Mouse (Mus musculus) MEL (cell line): ENCODE data around the gene Gnas. TPM values are rescaled to one million over a fixed set of nuclear protein-coding genes. Genes with fewer than 3 reads are reported as not detected.

Experiments used
- DNase-seq: peaks from one replicate; pipeline ENCODE4 v3.0.0; 2011; ENCODE audit warnings: low read depth, low spot score
- H3K27ac ChIP-seq: 2 replicates; pipeline ENCODE4 v1.5.1; 2012; ENCODE audit warnings: low read depth, mild to moderate bottlenecking, control low read depth, low read length, moderate library complexity; ENCODE audit not compliant: control insufficient read depth
- H3K27me3 ChIP-seq, 2 experiments: fragments of 150-350 bp in 1 of 2; sonication (generic) in 1 of 2; 2 replicates each; pipeline ENCODE4 v1.6.1; 2012; ENCODE audit warnings: low read length in 2 of 2, mild to moderate bottlenecking in 2 of 2, improper control_type of control experiment in 1 of 2, moderate library complexity in 1 of 2; ENCODE audit not compliant: insufficient read depth in 2 of 2, control insufficient read depth in 1 of 2
- H3K36me3 ChIP-seq, 2 experiments: 2 replicates each; pipeline ENCODE4 v1.6.1; 2012 to 2014; ENCODE audit warnings: low read length in 2 of 2, improper control_type of control experiment in 1 of 2, inconsistent platforms in 1 of 2, mild to moderate bottlenecking in 1 of 2; ENCODE audit not compliant: insufficient read depth in 2 of 2, control insufficient read depth in 1 of 2
- H3K4me1 ChIP-seq, 2 experiments: fragments of 150-350 bp in 1 of 2; sonication (generic) in 1 of 2; 2 replicates each; pipeline ENCODE4 v1.6.1; 2012; ENCODE audit warnings: low read length in 2 of 2, improper control_type of control experiment in 1 of 2, mild to moderate bottlenecking in 1 of 2; ENCODE audit not compliant: insufficient read depth in 2 of 2, control insufficient read depth in 1 of 2
- H3K4me3 ChIP-seq, 2 experiments: fragments of 150-350 bp in 1 of 2; sonication (generic) in 1 of 2; 2 replicates each; pipeline ENCODE4 v1.5.1; 2012; ENCODE audit warnings: low read depth in 2 of 2, low read length in 2 of 2, mild to moderate bottlenecking in 2 of 2, moderate library complexity in 2 of 2, control low read depth in 1 of 2, improper control_type of control experiment in 1 of 2; ENCODE audit not compliant: control insufficient read depth in 1 of 2, insufficient read depth in 1 of 2
- H3K79me2 ChIP-seq: 2 replicates; pipeline ENCODE4 v1.6.1; 2012; ENCODE audit warnings: mild to moderate bottlenecking, low read length, moderate library complexity; ENCODE audit not compliant: control insufficient read depth, poor library complexity, insufficient read depth
- H3K9ac ChIP-seq: 2 replicates; pipeline ENCODE4 v1.6.1; 2012; ENCODE audit warnings: low read depth, mild to moderate bottlenecking, control low read depth, low read length, moderate library complexity; ENCODE audit not compliant: control insufficient read depth, poor library complexity, severe bottlenecking
- H3K9me3 ChIP-seq: fragments of 150-350 bp; sonication (generic); replicated peaks from 2 replicates; pipeline ENCODE4 v1.6.1; 2012; ENCODE audit warnings: mild to moderate bottlenecking, low read length, improper control_type of control experiment, moderate library complexity; ENCODE audit not compliant: insufficient read depth
- BHLHE40 ChIP-seq: IDR thresholded peaks from 2 replicates; pipeline ENCODE4 v1.6.1; 2012; ENCODE audit warnings: low read depth, mild to moderate bottlenecking, inconsistent platforms, low read length, improper control_type of control experiment, borderline replicate concordance
- CHD2 ChIP-seq: IDR thresholded peaks from 2 replicates; pipeline ENCODE4 v1.6.1; 2011; ENCODE audit warnings: low read length, improper control_type of control experiment
- GATA1 ChIP-seq: IDR thresholded peaks from 2 replicates; pipeline ENCODE4 v1.6.1; 2011; ENCODE audit warnings: low read depth, low read length, improper control_type of control experiment
- HCFC1 ChIP-seq: IDR thresholded peaks from 2 replicates; pipeline ENCODE4 v1.6.1; 2012; ENCODE audit warnings: low read depth, mild to moderate bottlenecking, inconsistent platforms, low read length, improper control_type of control experiment, moderate library complexity
- MAFK ChIP-seq: IDR thresholded peaks from 2 replicates; pipeline ENCODE4 v1.6.1; 2011; ENCODE audit warnings: low read depth, mild to moderate bottlenecking, low read length, improper control_type of control experiment, borderline replicate concordance
- MAZ ChIP-seq: IDR thresholded peaks from 2 replicates; pipeline ENCODE4 v1.6.1; 2012; ENCODE audit warnings: low read depth, mild to moderate bottlenecking, inconsistent platforms, low read length, improper control_type of control experiment
- MEF2A ChIP-seq: IDR thresholded peaks from 2 replicates; pipeline ENCODE4 v1.6.1; 2014; ENCODE audit warnings: low read depth, mild to moderate bottlenecking, inconsistent platforms, low read length, improper control_type of control experiment; ENCODE audit not compliant: poor library complexity, insufficient replicate concordance, severe bottlenecking; ENCODE audit errors: extremely low read depth
- POLR2AphosphoS5 ChIP-seq: IDR thresholded peaks from 2 replicates; pipeline ENCODE4 v1.6.1; 2012; ENCODE audit warnings: low read depth, borderline replicate concordance, mild to moderate bottlenecking, inconsistent platforms, low read length, moderate library complexity, mixed read lengths
- SIN3A ChIP-seq: IDR thresholded peaks from 2 replicates; pipeline ENCODE4 v1.6.1; 2012; ENCODE audit warnings: low read length, improper control_type of control experiment, inconsistent platforms
- SMC3 ChIP-seq: IDR thresholded peaks from 2 replicates; pipeline ENCODE4 v1.6.1; 2011; ENCODE audit warnings: low read depth, low read length, improper control_type of control experiment
- TAL1 ChIP-seq: IDR thresholded peaks from 2 replicates; pipeline ENCODE4 v1.6.1; 2012; ENCODE audit warnings: mild to moderate bottlenecking, inconsistent platforms, low read length, moderate library complexity, mixed read lengths
- TCF12 ChIP-seq: IDR thresholded peaks from 2 replicates; pipeline ENCODE4 v1.6.1; 2014; ENCODE audit warnings: low read depth, mild to moderate bottlenecking, inconsistent platforms, low read length, improper control_type of control experiment, moderate library complexity
- USF2 ChIP-seq, 2 experiments: IDR thresholded peaks; 2 replicates each; pipeline ENCODE4 v1.6.1; 2011 to 2012; ENCODE audit warnings: improper control_type of control experiment in 2 of 2, low read length in 2 of 2, borderline replicate concordance in 1 of 2, inconsistent platforms in 1 of 2, low read depth in 1 of 2, mild to moderate bottlenecking in 1 of 2; ENCODE audit not compliant: insufficient read depth in 1 of 2
- ZC3H11A ChIP-seq: IDR thresholded peaks from 2 replicates; pipeline ENCODE4 v1.6.1; 2012; ENCODE audit warnings: low read depth, mild to moderate bottlenecking, inconsistent platforms, low read length, improper control_type of control experiment
- polyA plus RNA-seq, 2 experiments: library from polyadenylated mRNA; stranded (reverse) in 1 of 2; unstranded in 1 of 2; fragments of >175 nt in 1 of 2; fragments of >200 nt in 1 of 2; gene quantifications; 2 replicates each; pipeline versions ENCODE4 v1.2.1 to v1.2.4; 2012; ENCODE audit warnings: low replicate concordance in 2 of 2, low read depth in 1 of 2; ENCODE audit not compliant: insufficient read length in 2 of 2, insufficient read depth in 1 of 2, missing spikeins in 1 of 2
- total RNA-seq: library from RNA; depleted of rRNA; stranded (reverse); fragments of 300-350 nt; gene quantifications from 2 replicates; pipeline ENCODE4 v1.2.3, GENCODE M21; 2012

Gene Gnas
- total and polyA plus RNA-seq, 3 experiments: 273 to 447 (median 383) TPM

DNA sequence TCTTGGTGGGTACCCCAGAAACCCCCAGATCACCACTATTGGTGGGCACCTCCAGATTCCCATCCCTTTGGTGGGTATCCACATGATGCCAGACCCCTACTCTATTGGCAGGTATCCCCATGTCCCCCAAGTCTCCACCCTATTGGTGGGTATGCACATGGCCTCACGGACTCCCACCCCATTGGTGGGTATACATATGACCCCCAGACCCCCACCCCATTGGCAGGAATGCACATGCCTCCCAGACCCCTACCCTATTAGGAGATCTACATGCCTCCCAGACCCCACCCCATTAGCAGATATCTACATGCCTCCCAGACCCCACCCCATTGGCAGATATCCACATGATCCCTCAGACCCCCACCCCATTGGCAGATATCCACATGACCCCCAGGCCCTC, 55.6 kb downstream of the Gnas start:
- no peak overlapping the region for H3K4me3 ChIP-seq
- H3K27me3 ChIP-seq: no peaks in the 10 kb centered on the region
- H3K9ac ChIP-seq: no peak overlapping the region
- peaks cover 34% of the 10 kb centered on the region for H3K79me2 ChIP-seq
- H3K27ac ChIP-seq: no peak overlapping the region
- DNase-seq: peak; percentile 4
- H3K4me1 ChIP-seq: peaks cover 2 to 5% of the 10 kb centered on the region in 2 experiments; a peak in 2 of 4 replicates
- peaks cover 12 to 18% of the 10 kb centered on the region in 2 experiments for H3K36me3 ChIP-seq
- H3K9me3 ChIP-seq: no peaks in the 10 kb centered on the region
- TF ChIP-seq USF2 (IDR thresholded peaks at IDR 0.05; ENCODE audit: borderline replicate concordance in 1 of 2, insufficient read depth in 1 of 2, low read depth in 1 of 2, low read length in 2 of 2) (no peak), MAZ (no peak), BHLHE40 (no peak), MEF2A (no peak), POLR2AphosphoS5 (no peak), CHD2 (no peak), ZC3H11A (no peak), TCF12 (no peak)

DNA sequence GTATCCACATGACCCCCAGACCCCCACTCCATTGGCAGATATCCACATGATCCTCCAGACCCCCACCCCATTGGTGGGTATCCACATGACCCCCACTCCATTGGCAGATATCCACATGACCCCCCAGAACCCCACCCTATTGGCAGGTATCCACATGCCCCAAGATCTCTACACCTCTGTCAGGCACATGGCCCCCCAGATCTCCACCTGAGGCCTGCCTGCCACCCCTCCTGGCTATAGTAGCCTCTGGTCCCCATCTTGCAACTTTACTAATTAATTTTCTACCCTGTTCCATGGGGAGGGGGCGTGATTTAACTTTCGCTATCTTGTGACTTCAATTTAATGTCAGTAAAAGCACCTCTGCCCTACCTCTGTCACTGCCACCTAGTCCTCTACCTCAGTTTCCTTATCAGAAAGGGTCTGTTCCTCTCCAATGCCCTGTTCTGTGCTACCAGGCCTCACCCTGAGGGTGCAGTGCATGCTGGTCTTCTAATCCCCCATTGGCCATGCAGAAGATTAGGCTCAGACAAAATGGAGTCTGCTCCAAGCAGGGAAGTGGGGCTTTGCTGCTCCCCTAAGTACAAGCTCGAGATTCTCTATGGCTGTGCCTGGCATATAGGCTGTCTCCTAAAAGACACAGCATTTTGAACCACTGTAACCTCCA, 56.2 kb downstream of the Gnas start:
- Histone ChIP-seq H3K79me2 (peaks cover 30% of the 10 kb centered on the region), H3K9me3 (no peaks in the 10 kb centered on the region), H3K4me1 (peaks cover 2 to 5% of the 10 kb centered on the region in 2 experiments; a peak in 2 of 4 replicates), H3K27ac (no peak overlapping the region), H3K27me3 (no peaks in the 10 kb centered on the region), H3K36me3 (peaks cover 10 to 18% of the 10 kb centered on the region in 2 experiments)
- TF ChIP-seq HCFC1 (no peak), TAL1 (no peak), MAFK (no peak), GATA1 (no peak), SMC3 (no peak), CHD2 (no peak), SIN3A (no peak), POLR2AphosphoS5 (no peak)
- TF ChIP-seq, all 39 proteins: peak for 0
- no peak overlapping the region for H3K4me3 ChIP-seq
- peak; percentile 11 for DNase-seq
- H3K9ac ChIP-seq: no peak overlapping the region
